Mouse (Mus musculus) forebrain, embryonic 12.5 days (tissue): ENCODE results near the gene Fam78b. TPM values are rescaled to one million over a fixed set of nuclear protein-coding genes. Genes with fewer than 3 reads are reported as not detected.

Experiments used
- ATAC-seq: fragments of 200-750 bp; cut with Nextera tagmentation; 2 replicates; pipeline ENCODE4 v1.8.0; 2017; ENCODE audit warnings: moderate TSS enrichment; ENCODE audit not compliant: low FRiP score
- H3K27ac ChIP-seq: fragments of 300-500 bp; sonication (generic); 2 replicates; pipeline ENCODE4 v1.5.1; 2016; ENCODE audit warnings: mild to moderate bottlenecking
- H3K27me3 ChIP-seq: fragments of 300-500 bp; sonication (generic); 2 replicates; pipeline ENCODE4 v1.6.1; 2016; ENCODE audit warnings: mild to moderate bottlenecking
- H3K36me3 ChIP-seq: fragments of 300-500 bp; sonication (generic); replicated peaks from 2 replicates; pipeline ENCODE4 v1.6.1; 2016; ENCODE audit warnings: mild to moderate bottlenecking
- H3K4me1 ChIP-seq: fragments of 300-500 bp; sonication (generic); 2 replicates; pipeline ENCODE4 v1.6.1; 2016
- H3K4me2 ChIP-seq: fragments of 300-500 bp; sonication (generic); 2 replicates; pipeline ENCODE4 v1.6.1; 2016; ENCODE audit warnings: mild to moderate bottlenecking, moderate library complexity
- H3K4me3 ChIP-seq: fragments of 300-500 bp; sonication (generic); replicated peaks from 2 replicates; pipeline ENCODE4 v1.5.1; 2016; ENCODE audit warnings: mild to moderate bottlenecking
- H3K9ac ChIP-seq: fragments of 300-500 bp; sonication (generic); 2 replicates; pipeline ENCODE4 v1.6.1; 2016; ENCODE audit warnings: mild to moderate bottlenecking
- H3K9me3 ChIP-seq: fragments of 300-500 bp; sonication (generic); 2 replicates; pipeline ENCODE4 v1.6.1; 2016
- WGBS: fragments of 180-500 bp; shearing (Covaris S2); methylation state at CpG from one replicate; pipeline ENCODE4 v1.1.7; 2016; 5-methylcytosine and 5-hydroxymethylcytosine counted together
- polyA plus RNA-seq: library from polyadenylated mRNA; unstranded; fragments of >200 nt; fragmentation: Nextera tagmentation; extraction: Ambion mirVana; gene quantifications from 2 replicates; pipeline ENCODE4 v1.2.1, GENCODE M21; 2016

The Fam78b gene
- polyA plus RNA-seq, 1 experiment from 2014 or later: 5.9 TPM

DNA sequence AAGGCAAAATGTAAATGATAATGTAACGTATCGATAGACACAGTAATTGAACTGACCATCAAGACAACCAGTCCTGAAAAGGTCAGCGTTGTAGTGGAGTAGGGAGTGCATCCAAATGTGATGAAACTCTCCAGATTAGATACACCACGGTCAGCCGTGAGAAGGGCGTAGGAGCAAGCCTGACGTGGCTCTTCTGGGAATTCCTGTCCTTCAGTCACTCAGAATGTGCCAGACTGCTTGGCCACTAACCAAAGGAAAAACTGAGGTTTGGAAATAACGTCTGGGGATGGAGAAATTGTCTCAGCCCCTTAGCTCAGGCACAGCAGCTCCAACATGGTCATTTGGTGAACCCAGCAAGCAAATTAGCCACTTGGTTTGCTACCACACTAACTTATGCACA lies 74.5 kb downstream of the Fam78b start:
- H3K27ac ChIP-seq: no peak overlapping the region
- WGBS: 87% methylated on average over 8 of the region's 8 CpGs
- H3K4me2 ChIP-seq: no peak overlapping the region
- H3K9me3 ChIP-seq: no peaks in the 10 kb centered on the region
- no peak overlapping the region for H3K9ac ChIP-seq
- no peak for ATAC-seq
- no peaks in the 10 kb centered on the region; the same call in 1 of the 2 replicates for H3K4me1 ChIP-seq
- H3K36me3 ChIP-seq: no peaks in the 10 kb centered on the region
- no peak overlapping the region for H3K4me3 ChIP-seq
- H3K27me3 ChIP-seq: no peaks in the 10 kb centered on the region

DNA sequence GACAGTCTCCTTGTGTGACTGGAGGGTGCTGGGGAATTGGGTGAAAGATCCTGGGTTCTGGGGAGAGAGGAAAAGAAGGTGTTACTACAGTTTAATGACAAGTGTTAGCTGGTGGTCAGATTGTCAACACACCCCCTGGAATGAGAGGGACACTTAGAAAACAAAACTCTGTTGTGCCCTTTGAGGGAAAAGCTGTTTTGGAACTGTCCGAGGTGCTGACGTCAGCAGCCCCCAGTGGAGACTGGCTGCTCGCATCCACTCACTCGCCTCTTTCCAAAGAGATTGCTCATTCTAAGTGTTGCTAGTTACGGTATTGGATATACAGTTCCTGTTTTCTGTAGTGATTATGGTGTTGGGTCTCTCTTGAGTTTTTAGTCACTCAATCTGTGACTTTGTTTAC lies 78.3 kb downstream of the Fam78b start:
- Histone ChIP-seq H3K36me3 (no peaks in the 10 kb centered on the region), H3K4me1 (peaks cover 21% of the 10 kb centered on the region), H3K9me3 (no peaks in the 10 kb centered on the region), H3K4me3 (no peak overlapping the region), H3K9ac (no peak overlapping the region), H3K27me3 (no peaks in the 10 kb centered on the region), H3K27ac (no peak overlapping the region), H3K4me2 (no peak overlapping the region)
- WGBS: 34% methylated on average over 5 of the region's 5 CpGs
- ATAC-seq: no peak

DNA sequence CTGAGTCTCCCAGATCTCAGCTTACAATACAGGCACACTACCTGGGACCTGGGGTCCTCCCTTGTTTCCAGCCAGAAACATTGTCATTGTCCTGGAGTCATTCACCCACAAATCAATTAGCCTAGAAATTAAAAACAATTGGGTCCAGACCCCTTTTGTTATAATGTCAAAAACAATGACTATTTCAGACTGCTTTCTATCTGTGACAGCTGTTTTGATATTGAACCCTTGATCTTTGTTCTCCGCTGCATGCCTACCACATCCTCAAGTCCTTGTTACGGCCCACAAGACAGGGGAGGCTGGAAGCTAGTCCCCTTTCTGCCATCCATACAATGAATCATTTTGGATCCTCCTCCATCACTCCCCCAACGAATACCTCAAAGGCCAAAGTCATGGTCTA lies 80.7 kb downstream of the Fam78b start:
- H3K36me3 ChIP-seq: no peaks in the 10 kb centered on the region
- H3K9ac ChIP-seq: no peak overlapping the region
- H3K4me2 ChIP-seq: no peak overlapping the region
- WGBS: 48% methylated on average over 3 of the region's 3 CpGs
- H3K9me3 ChIP-seq: no peaks in the 10 kb centered on the region
- no peak overlapping the region for H3K4me3 ChIP-seq
- peaks cover 26% of the 10 kb centered on the region for H3K4me1 ChIP-seq
- no peak for ATAC-seq
- H3K27ac ChIP-seq: peak overlapping the region; percentile 83
- H3K27me3 ChIP-seq: no peaks in the 10 kb centered on the region

DNA sequence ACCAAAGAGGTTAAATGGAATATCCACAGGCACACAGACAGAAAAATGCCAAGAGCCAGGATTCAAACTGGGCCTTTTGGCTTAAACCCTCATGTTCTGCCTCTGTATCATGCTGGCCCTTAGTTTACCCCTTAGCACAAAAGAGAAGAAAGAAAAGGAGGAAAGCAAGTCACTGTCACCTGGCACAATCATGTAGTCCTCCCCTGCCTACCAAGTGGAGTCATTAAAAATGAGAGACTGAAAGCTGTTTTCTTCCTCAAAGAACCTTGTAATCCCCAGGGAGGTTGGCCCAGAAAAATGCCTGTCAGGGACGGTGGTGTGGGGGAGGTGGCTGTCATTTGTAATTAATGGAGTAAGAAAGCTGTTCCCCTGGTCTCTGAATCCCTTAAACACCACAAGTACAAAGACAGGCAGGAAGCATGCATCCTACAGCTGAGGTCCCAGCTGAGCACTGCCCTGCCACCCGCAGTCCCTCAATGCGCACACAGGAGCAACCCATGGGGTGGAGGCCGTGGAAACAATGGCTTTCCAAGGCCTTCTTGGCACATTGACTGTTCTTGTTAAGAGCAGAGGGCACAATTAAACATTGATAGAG lies 81.4 kb downstream of the Fam78b start:
- 2% methylated on average over 4 of the region's 4 CpGs for WGBS
- Histone ChIP-seq H3K27ac (peak overlapping the region; percentile 83), H3K9ac (no peak overlapping the region), H3K4me1 (peaks cover 26% of the 10 kb centered on the region), H3K9me3 (no peaks in the 10 kb centered on the region), H3K4me2 (no peak overlapping the region), H3K27me3 (no peaks in the 10 kb centered on the region), H3K4me3 (no peak overlapping the region), H3K36me3 (no peaks in the 10 kb centered on the region)
- peak; percentile 82 for ATAC-seq

GRCm38 (mm10) chr1:167083181-167083580 lies 82.0 kb downstream of the Fam78b start:
- Histone ChIP-seq H3K27ac (peak overlapping the region; percentile 83), H3K4me1 (peaks cover 26% of the 10 kb centered on the region), H3K9ac (no peak overlapping the region), H3K4me2 (no peak overlapping the region), H3K27me3 (no peaks in the 10 kb centered on the region), H3K4me3 (no peak overlapping the region), H3K9me3 (no peaks in the 10 kb centered on the region), H3K36me3 (no peaks in the 10 kb centered on the region)
- WGBS: 38% methylated on average over 2 of the region's 2 CpGs
- no peak; the same call in 1 of the 2 replicates for ATAC-seq

GRCm38 (mm10) chr1:167084330-167084729 lies 83.1 kb downstream of the Fam78b start:
- Histone ChIP-seq H3K4me1 (peaks cover 26% of the 10 kb centered on the region), H3K9me3 (no peaks in the 10 kb centered on the region), H3K4me2 (no peak overlapping the region), H3K27ac (0 out of 2 replicates have a peak overlapping the region, but pooled peaks have one; percentile 0), H3K36me3 (no peaks in the 10 kb centered on the region), H3K4me3 (no peak overlapping the region), H3K9ac (no peak overlapping the region), H3K27me3 (no peaks in the 10 kb centered on the region)
- ATAC-seq: no peak

- Histone ChIP-seq H3K36me3 (no peaks in the 10 kb centered on the region), H3K4me3 (no peak overlapping the region), H3K4me1 (peaks cover 26% of the 10 kb centered on the region), H3K27ac (peak overlapping the region; percentile 71; the same call in 1 of the 2 replicates), H3K9me3 (no peaks in the 10 kb centered on the region), H3K4me2 (no peak overlapping the region), H3K9ac (no peak overlapping the region), H3K27me3 (no peaks in the 10 kb centered on the region)
- 35% methylated on average over 4 of the region's 4 CpGs for WGBS
- no peak for ATAC-seq
Observed at GRCm38 (mm10) chr1:167085461-167085860, 84.2 kb downstream of the Fam78b start.

- no peaks in the 10 kb centered on the region for H3K36me3 ChIP-seq
- no peaks in the 10 kb centered on the region for H3K9me3 ChIP-seq
- no peak overlapping the region for H3K4me3 ChIP-seq
- no peak overlapping the region for H3K4me2 ChIP-seq
- no peak overlapping the region for H3K9ac ChIP-seq
- H3K27ac ChIP-seq: no peak overlapping the region
- no peak for ATAC-seq
- WGBS: 94% methylated on average over 6 of the region's 6 CpGs
- no peaks in the 10 kb centered on the region; the same call in 1 of the 2 replicates for H3K4me1 ChIP-seq
- no peaks in the 10 kb centered on the region for H3K27me3 ChIP-seq
Observed at GRCm38 (mm10) chr1:167090466-167090865, 89.2 kb downstream of the Fam78b start.

- no peak for ATAC-seq
- Histone ChIP-seq H3K4me1 (no peaks in the 10 kb centered on the region), H3K27me3 (no peaks in the 10 kb centered on the region), H3K27ac (no peak overlapping the region), H3K9me3 (no peaks in the 10 kb centered on the region), H3K4me3 (no peak overlapping the region), H3K36me3 (no peaks in the 10 kb centered on the region), H3K4me2 (no peak overlapping the region), H3K9ac (no peak overlapping the region)
- WGBS: 47% methylated on average over 3 of the region's 3 CpGs
Observed at GRCm38 (mm10) chr1:167093551-167093950, 92.3 kb downstream of the Fam78b start.

DNA sequence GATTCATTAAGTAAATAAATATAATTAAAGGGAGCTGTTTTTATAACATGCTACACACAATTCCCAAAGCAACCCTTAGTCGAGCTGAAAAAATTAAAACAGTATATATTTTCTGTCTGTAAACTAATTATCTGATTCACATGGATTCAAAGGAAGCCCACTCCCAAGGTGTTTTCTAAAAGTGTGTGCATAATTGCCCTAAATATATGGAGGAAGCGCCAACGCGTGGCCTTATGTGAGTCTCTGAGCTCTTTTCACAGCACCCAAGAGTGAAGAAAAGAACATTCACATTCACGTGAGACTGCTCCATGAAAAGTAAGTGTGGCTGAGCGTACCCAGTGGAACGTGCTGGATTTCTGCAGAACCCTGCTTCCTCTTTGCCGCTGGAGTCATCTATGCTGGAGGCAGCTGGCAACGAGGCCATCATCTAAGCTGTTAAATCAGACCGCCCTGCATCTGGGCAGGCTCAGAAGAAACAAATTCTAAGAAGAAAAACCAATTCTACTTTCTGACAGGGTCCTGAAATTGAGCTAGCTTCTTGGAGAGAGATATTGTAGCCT lies 93.5 kb downstream of the Fam78b start:
- Histone ChIP-seq H3K9ac (no peak overlapping the region), H3K4me2 (no peak overlapping the region), H3K27ac (no peak overlapping the region), H3K36me3 (no peaks in the 10 kb centered on the region), H3K4me3 (no peak overlapping the region), H3K27me3 (no peaks in the 10 kb centered on the region), H3K9me3 (no peaks in the 10 kb centered on the region), H3K4me1 (no peaks in the 10 kb centered on the region)
- 84% methylated on average over 10 of the region's 10 CpGs for WGBS
- no peak for ATAC-seq

- Histone ChIP-seq H3K27ac (no peak overlapping the region), H3K36me3 (no peaks in the 10 kb centered on the region), H3K27me3 (no peaks in the 10 kb centered on the region), H3K4me2 (no peak overlapping the region), H3K4me3 (no peak overlapping the region), H3K4me1 (no peaks in the 10 kb centered on the region), H3K9ac (no peak overlapping the region), H3K9me3 (no peaks in the 10 kb centered on the region)
- ATAC-seq: no peak
- WGBS: 91% methylated on average over 7 of the region's 7 CpGs
Observed at GRCm38 (mm10) chr1:167098741-167099140, 97.5 kb downstream of the Fam78b start.

DNA sequence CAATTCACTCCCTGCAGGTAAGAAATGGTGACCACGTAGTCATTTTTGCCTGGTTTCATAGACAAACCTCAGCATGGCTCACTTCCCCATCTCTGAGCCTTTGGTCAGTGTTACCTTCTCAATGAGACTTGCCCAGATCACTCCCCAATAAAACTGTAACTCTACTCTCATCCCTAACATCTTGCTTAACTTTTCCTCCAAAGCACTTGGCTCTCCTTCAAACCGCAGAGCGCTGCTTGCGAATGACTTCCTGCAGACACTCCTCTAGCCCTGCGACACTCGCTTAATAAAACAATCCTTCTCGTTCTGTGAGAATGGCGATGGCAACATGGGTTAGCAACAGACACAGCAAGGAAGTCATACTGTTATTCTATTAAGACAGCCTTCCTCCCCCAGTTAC lies 100.8 kb downstream of the Fam78b start:
- Histone ChIP-seq H3K4me3 (no peak overlapping the region), H3K4me2 (no peak overlapping the region), H3K4me1 (peaks cover 13% of the 10 kb centered on the region), H3K36me3 (no peaks in the 10 kb centered on the region), H3K9ac (no peak overlapping the region), H3K9me3 (no peaks in the 10 kb centered on the region), H3K27ac (no peak overlapping the region), H3K27me3 (no peaks in the 10 kb centered on the region)
- 92% methylated on average over 8 of the region's 8 CpGs for WGBS
- no peak for ATAC-seq

DNA sequence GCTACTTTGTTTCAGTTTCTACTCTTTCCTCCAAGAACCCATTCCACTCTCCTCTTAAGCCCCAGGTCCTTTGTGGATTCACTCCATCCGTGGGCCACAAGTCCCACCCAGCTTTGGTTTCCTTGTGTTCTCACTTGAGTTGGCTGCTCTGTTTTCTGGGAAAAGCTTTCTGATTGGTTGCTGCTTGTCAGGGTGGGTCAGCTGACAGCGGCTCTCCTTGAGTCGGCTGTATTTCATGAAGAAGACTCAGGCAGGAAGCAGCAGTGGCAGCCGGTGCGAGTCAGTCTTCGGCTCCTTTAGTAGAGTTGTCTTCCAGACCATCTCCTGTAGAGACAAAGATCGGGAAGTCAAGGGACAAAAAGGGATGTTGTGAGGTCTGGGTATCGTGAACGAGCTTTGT lies 101.3 kb downstream of the Fam78b start:
- WGBS: 81% methylated on average over 9 of the region's 9 CpGs

More for the DNA sequence above, 101.3 kb downstream of the Fam78b start:
- ATAC-seq: no peak
- Histone ChIP-seq H3K27me3 (no peaks in the 10 kb centered on the region), H3K4me3 (no peak overlapping the region), H3K4me2 (no peak overlapping the region), H3K4me1 (peaks cover 13% of the 10 kb centered on the region), H3K9ac (no peak overlapping the region), H3K36me3 (no peaks in the 10 kb centered on the region), H3K27ac (no peak overlapping the region), H3K9me3 (no peaks in the 10 kb centered on the region)
